Mouse (Mus musculus) bone marrow macrophage, adult 2 months (primary cell): ENCODE measurements at regions not wholly inside any gene's neighbourhood (a gene's known extent, or its start where the extent isn't known, plus 50 kb on each side); places are given as distances from the start of the nearest gene placed in this dataset.
"Not testable (repeated sequence)": the region's sequence is repeated elsewhere in the genome, so short reads cannot be mapped to it uniquely, and the experiment has no call there.

Source experiments
- H3K27ac ChIP-seq: 2 replicates; pipeline ENCODE4 v1.5.1; 2012; ENCODE audit warnings: low read depth, low read length; ENCODE audit not compliant: insufficient read depth
- H3K4me1 ChIP-seq: 2 replicates; pipeline ENCODE4 v1.6.1; 2012; ENCODE audit warnings: low read length; ENCODE audit not compliant: control insufficient read depth, insufficient read depth
- H3K4me3 ChIP-seq: 2 replicates; pipeline ENCODE4 v1.5.1; 2012; ENCODE audit warnings: mild to moderate bottlenecking, low read length, moderate library complexity; ENCODE audit not compliant: insufficient read depth
- CTCF ChIP-seq: IDR thresholded peaks from 2 replicates; pipeline ENCODE4 v1.5.1; 2012; ENCODE audit warnings: low read depth, mild to moderate bottlenecking, low read length, moderate library complexity
- POLR2A ChIP-seq: IDR thresholded peaks from 2 replicates; pipeline ENCODE4 v1.6.1; 2012; ENCODE audit warnings: mild to moderate bottlenecking, low read depth, low read length, borderline replicate concordance

DNA sequence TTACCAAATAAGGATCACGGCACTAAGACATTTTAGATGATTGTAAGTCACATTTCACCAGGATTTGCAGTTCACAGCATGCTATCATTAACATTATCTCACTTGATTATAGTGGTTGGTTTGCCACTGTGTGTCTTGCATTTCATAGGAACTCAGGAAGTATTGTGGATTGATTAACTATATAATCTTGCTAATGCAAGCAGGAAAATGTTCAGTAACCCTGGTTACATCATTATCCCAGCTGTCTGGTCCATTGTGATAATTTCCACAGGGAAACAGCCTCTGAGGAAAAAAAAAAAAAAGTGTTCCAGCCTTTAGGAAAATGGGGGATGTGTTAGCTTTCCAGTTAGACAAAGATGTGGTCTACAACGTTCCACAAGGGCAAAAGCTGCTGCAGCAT lies 170.2 kb upstream of the Edil3 start:
- TF ChIP-seq POLR2A: no peak
- TF ChIP-seq CTCF: no peak
- Histone ChIP-seq H3K27ac (no peak overlapping the region), H3K4me1 (no peaks in the 10 kb centered on the region), H3K4me3 (no peak overlapping the region)

DNA sequence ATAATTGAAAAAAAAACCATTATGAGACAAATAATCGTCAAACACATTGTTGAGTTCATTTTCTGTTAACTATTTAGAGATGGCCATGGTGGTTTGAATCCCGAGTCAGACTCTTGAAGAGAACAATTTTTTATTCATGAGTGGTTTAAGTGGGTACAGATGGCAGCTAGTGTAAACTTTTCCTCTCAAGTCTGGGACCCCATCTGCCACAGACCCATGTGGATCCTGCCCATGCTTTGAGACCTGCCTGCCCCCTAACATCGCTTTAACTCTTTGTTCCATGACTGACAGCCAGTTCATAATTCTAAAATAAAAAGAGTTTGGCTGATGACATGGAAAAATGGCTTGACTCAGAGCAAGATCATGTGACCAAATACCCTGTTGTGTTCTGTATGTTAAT lies 166.2 kb upstream of the Edil3 start:
- Histone ChIP-seq H3K4me1 (no peaks in the 10 kb centered on the region), H3K4me3 (no peak overlapping the region), H3K27ac (no peak overlapping the region)
- TF ChIP-seq POLR2A (no peak), CTCF (no peak)

DNA sequence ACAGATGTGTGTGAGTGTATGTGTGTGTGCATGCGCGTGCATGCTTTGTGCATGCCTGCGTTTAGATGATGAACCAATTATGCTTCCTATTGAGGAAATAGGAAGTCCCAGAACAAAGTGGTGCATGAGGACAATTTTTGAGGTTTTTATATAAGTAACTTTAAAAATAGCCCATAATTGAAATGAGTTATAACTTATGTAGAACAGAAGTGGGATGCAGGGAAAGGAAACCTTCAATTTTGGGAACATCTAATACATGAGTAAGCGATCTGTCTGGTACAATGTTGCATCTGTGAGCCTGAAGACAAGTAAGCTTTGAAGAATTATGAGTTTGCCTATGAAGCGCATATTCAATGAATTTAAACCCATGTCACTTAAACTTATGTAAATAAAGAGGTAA lies 145.4 kb upstream of the Edil3 start:
- TF ChIP-seq CTCF (no peak), POLR2A (no peak)
- H3K4me1 ChIP-seq: no peaks in the 10 kb centered on the region
- H3K4me3 ChIP-seq: no peak overlapping the region
- no peak overlapping the region for H3K27ac ChIP-seq

DNA sequence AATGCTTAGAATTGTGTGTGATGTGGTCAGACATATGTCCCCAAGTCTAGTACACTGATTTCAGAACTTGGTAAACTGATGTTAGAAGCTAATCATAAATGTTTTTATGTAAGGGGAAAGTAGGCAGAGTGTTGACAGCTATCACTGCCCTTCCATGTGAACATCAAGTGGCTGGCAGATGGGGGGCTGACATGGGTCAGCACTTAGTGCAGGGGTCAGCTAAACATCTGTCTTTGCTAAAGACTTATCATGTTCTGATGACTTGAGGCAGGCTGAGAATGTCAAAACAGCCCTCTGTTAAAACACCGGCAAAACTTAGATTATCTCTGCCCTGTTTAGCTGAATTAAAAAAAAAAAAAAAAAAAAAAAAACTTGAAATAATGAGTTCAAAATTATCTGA lies 116.7 kb upstream of the Edil3 start:
- TF ChIP-seq POLR2A (no peak), CTCF (no peak)
- Histone ChIP-seq H3K4me1 (no peaks in the 10 kb centered on the region), H3K4me3 (no peak overlapping the region)

DNA sequence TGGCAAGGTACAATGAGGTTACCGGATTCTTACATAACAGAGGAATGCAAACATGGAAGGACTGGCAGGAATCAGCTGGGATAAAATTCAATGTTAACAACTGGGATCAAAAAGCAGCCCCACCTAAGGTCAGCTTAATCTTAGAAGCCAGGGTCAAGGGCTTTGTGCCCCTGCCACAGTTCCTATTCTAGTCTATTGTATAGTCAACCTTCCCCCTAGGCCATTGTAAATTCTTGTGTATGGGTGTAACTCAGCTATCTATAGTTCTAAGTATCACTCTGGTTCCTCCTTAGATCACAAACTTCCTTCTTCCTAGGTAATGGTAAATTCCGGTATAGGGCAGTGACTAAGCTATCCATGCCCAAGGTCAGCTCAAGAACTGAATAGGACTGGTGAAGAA lies 91.6 kb upstream of the Edil3 start:
- H3K27ac ChIP-seq, H3K4me3 ChIP-seq, H3K4me1 ChIP-seq: not testable (repeated sequence)

More for the DNA sequence above, 116.7 kb upstream of the Edil3 start:
- H3K27ac ChIP-seq: no peak overlapping the region

DNA sequence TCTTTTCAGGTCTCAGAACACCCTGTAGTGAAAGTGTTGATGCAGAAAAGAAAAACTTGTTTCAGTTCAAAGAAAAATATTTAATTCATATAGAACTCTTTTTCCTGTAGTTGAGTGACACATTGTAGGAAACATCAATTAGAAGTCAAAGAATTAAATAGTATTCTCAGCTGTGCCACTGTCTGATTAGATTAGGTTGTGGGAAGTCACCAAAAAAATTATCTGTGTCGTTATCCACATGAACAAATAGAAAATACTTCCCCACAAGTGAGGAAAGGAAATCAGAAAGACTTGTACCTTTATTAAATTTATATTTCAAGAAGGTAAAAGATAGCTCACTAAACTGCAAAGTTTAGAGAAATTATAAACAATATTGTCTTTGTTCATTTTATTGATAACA lies 71.4 kb upstream of the Edil3 start:
- Histone ChIP-seq H3K27ac (no peak overlapping the region), H3K4me3 (no peak overlapping the region), H3K4me1 (no peaks in the 10 kb centered on the region)
- TF ChIP-seq CTCF (no peak), POLR2A (no peak)
